Mouse (Mus musculus): ENCODE results near the gene Pde11a.

Gene Pde11a

DNA sequence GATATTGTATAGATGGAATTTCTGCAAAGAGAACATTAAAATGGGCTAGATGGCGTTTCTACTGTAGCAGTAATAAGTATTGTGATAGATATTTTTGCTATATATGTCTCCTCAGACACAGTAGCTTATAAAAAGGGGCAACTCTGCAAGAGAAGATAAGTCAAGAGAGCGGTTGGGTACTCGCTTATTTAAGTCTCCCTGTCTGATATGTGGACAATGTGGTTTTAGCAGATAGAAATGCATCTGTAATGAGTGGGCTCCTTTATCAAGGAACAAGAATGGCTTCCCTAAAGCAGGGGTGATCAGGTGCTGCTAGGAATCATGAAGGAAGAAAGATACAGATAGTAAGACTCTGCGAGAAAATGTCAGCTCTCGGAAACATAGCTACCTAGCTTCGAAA lies 18.2 kb downstream of the Pde11a start:
- DNase-seq (ENCODE audit: low read depth, low spot score) = no peak

DNA sequence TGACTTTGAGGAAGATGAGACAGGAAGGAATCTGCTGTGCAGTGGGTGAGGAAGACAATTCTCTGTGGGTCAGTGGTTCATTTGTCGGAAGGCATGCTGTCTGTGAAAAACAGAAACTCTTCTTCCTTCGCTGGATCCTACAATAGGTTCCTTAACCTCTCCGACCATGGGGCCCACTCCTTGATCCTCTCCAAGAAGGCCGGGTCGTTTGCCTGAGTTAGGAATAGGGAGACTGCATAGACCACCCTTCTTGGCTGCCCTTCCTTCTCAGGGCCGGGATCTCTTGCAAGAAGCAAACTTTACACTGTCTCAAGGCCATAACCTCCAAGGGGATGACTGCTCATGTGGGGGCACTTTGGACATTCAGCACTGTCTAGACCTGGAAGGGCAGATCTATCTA lies 19.3 kb downstream of the Pde11a start:
- no peak for DNase-seq (ENCODE audit: low read depth, low spot score)

DNA sequence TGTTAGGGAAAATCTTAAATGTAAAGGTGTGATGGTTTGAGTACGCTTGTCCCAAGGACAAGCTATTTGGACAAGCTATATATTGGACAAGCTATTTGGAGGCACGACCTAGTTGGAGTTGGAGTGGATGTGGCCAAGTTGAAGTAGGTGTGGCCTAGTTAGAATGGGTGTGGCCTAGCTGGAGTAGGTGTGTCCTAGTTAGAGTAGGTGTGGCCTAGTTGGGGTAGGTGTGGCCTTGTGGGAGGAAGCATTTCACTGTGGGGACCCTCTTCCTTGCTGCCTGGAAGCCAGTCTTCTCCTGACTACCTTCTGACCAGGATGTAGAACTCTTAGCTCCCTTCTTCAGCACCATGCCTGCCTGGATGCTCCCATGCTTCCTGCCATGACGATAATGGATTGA lies 50.9 kb downstream of the Pde11a start:
- no peak for DNase-seq (ENCODE audit: low read depth, low spot score)

DNA sequence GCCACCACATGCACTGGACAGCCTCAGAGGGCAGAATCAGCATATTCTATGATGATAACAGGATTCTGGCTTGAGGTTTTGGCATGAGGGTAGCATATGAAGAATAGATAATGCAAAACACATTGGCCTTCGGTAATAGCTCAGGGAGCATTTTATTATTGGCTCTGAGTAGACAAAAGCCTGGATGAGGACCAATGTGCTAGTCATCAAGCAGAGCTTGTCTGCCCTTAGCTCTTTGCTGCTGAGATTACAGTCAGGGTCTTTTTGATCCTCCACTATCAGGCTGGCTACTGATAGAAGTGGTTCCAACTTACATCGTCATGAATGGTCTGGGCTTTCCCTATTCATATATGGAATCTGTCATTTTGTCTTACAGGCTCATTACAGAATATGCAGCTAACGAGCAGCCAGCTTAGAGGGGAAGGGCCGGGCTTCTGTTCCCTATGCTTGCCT lies 52.3 kb downstream of the Pde11a start:
- no peak for DNase-seq (ENCODE audit: low read depth, low spot score)

- DNase-seq (ENCODE audit: low read depth, low spot score) = no peak
These were observed 53.4 kb downstream of the Pde11a start for GRCm38 (mm10) chr2:76285150-76285549.

DNA sequence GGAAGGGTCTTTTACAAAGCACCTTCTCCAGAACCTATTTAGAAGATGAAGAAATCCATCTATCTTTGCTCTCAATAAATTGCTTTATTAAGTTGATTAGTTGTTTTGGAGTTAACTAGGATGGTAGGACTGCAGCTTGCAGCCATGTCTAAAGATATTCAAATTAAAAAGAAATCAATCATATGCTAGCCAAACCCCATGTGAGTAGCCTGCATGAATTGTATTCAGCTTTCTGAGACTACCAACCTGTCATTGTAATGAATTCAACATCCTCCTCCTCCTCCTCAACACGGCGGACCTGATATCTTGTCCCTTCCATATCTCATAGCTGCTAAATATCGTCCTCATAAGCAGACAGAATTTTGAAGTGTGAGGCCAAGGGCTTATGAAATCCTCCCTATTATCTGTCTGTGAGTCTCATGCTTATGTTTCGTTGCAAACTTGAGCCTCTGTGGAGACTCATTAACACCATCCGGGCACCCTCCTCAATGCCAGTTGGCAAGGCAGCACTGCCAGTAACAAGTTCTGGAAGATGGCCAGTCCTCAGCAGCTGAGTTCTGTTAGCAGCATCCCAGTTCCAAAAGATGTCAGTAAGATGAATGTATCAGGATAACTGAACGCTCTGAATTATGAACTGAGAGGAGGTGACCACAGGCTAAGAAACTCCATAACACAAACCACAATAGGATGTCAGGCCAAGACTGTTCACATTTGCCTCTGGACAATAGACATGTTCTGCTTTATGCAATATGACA lies 55.0 kb downstream of the Pde11a start:
- no peak for DNase-seq (ENCODE audit: low read depth, low spot score)

DNA sequence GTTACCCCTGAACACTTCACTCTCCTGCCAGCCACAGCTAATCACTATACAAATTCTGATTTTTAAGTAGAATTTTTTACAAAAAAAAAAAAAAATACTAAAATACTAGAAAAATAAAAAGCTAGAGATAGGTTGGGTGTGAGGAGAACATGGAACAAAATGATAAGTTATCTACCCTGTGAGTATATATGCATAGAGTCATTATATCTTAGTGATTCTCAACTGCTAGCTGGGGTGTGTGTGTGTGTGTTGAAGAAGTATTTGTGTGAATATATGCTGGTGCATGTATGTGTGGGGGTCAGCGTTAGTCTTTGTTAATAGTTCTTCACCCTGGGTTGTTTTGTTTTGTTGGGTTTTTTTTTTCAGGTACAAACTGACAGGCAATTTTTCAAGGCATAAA lies 69.1 kb downstream of the Pde11a start:
- no peak for DNase-seq (ENCODE audit: low read depth, low spot score)

- no peak for DNase-seq (ENCODE audit: low read depth, low spot score)
These were observed 71.2 kb downstream of the Pde11a start for GRCm38 (mm10) chr2:76267335-76267734.

- no peak for DNase-seq (ENCODE audit: low read depth, low spot score)
These were observed 72.0 kb downstream of the Pde11a start for GRCm38 (mm10) chr2:76266622-76267021.

GRCm38 (mm10) chr2:76264258-76264657 lies 74.3 kb downstream of the Pde11a start:
- DNase-seq (ENCODE audit: low read depth, low spot score) = no peak

DNA sequence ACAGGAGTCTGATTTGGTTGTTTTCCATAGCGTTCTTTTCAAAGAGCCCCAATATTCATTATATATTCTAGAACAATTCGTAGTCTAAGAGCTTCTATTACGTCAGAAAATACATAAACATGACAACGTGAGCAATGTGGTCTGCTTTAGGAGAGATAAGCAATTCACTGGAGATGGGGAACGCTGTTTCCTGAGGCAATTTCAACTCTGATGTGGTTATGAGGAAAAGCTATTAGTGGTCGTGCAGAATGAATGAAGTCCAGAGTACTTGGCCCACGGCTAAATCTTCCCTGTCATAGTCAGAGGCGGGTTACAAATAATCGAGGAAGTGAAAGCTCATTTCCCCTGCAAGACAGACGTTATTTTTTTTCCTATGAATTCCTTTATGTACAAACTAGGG lies 75.9 kb downstream of the Pde11a start:
- DNase-seq (ENCODE audit: low read depth, low spot score) = no peak

DNA sequence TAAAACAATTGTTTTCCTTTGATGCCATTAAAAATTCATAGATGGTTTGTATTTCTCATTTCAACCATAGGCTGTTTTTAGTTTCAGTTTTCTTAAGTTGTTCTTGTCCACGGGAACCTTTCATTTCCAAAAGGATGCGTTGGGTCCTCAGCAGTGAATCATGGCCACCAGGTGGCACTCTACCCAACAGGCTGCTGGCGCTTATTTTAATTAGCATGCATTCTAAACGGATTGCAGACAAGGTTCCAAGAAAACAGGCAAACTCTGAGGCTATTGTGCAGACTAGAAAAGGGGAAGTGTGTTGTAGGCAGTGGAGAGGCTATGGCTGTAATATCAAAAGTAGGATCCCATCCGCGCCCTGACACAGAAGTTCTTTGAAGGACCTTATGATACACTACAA lies 83.7 kb downstream of the Pde11a start:
- DNase-seq (ENCODE audit: low read depth, low spot score) = peak; percentile 14

- DNase-seq (ENCODE audit: low read depth, low spot score) = no peak
These were observed 87.2 kb downstream of the Pde11a start for GRCm38 (mm10) chr2:76251379-76251778.

GRCm38 (mm10) chr2:76248242-76248641 lies 90.3 kb downstream of the Pde11a start:
- no peak for DNase-seq (ENCODE audit: low read depth, low spot score)

DNA sequence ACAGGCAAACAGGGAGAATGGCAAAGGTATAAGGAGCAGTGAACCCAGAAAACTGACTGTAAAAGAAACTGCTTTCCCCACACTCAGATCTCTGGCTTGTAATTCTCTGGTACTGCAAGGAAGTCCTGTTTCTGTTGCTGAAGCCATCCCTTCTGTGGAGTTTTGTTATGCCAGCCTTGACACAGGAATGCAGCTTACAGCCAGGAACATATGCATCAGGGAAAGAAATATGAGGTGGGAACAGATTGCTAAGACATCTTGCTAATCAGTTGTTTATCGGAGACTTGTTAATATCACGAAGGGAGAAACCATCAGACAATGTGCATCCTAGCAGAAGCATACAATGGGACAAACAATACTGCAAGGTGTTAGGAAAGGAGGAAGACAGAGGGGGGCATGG lies 99.4 kb downstream of the Pde11a start:
- DNase-seq (ENCODE audit: low read depth, low spot score) = no peak

GRCm38 (mm10) chr2:76238496-76238895 lies 100.1 kb downstream of the Pde11a start:
- no peak for DNase-seq (ENCODE audit: low read depth, low spot score)

GRCm38 (mm10) chr2:76237638-76238420 lies 100.7 kb downstream of the Pde11a start:
- DNase-seq (ENCODE audit: low read depth, low spot score) = no peak

DNA sequence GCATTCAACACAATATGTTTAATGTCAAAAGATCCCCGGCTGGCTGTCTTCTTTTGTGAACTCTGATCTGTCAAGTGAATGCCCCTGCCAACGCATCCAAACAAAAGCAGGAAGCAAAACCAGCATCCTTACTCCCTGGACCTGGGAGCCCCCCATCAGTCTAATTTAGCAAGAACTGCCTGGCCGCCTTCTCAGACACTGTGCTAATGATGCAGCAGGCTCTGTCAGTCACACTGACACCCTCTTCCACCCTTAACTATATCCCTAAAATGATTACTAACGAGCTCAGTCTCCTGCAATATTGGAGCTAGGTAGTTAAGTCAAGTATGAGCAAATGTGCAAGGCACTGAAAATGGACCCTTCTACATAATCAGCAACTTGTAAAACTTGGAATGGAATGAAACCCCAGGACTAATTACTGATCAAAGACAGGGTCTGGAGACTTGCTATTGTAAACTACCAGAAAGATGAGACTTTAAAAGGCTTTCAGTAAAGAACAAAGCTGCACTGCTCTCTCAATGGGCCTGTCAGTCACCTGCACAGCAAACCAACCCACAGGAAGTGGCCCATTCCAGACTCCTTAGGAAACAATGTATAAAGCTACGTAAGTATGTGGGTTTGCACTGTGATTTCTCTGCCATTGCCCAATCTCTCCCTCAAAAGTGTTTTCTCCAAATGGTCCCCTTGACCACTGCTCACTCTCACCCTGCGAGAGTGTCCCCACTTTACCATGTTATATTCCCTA lies 118.0 kb downstream of the Pde11a start:
- no peak for DNase-seq (ENCODE audit: low read depth, low spot score)

GRCm38 (mm10) chr2:76219540-76219939 lies 119.0 kb downstream of the Pde11a start:
- DNase-seq (ENCODE audit: low read depth, low spot score) = no peak

- DNase-seq (ENCODE audit: low read depth, low spot score) = peak; percentile 23
These were observed 122.4 kb downstream of the Pde11a start for GRCm38 (mm10) chr2:76216146-76216545.

DNA sequence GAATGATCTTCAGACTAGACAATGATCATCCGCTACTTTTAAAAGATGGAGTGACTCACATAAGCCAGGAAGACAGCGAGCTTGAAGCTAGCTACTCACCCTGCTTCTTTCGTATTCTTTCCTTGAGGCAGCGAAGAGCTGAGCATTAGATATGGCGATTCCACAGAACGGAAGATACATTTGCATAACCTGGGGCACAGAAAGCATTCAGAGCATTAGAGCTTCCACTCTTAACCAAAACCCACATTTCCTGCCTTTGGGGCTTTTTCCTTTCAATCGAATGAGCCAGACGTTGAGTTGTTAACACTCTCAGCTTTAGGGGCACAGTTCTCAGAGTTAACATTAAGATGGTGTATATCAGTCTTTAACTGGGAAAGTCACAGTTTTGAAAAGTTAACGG lies 123.4 kb downstream of the Pde11a start:
- DNase-seq (ENCODE audit: low read depth, low spot score) = no peak

DNA sequence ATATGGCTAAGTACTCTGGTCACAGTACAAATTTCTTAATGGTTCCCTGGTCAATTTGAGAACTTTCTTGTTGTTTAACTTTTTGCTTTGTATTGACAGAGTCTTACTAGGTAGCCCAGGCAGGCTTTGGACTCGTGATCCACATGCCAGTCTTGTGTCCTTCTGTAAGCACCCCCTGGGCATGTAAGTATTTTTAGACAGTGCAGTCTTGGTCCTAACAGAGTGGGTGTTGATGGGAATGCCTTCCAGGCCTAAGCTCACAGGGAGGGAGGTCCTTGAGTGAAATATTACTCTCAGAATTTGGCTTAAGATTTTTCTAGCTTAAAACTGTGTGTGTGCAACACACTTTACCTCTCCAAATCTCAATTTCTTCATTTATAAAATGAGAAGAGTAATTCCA lies 153.4 kb downstream of the Pde11a start:
- DNase-seq (ENCODE audit: low read depth, low spot score) = no peak
